Mouse (Mus musculus) olfactory bulb, adult 2 months (tissue): ENCODE results near the gene Crebbp.

Experiments
- CTCF ChIP-seq: fragments of 200-500 bp; IDR thresholded peaks from 2 replicates; pipeline ENCODE4 v1.5.1; 2012; ENCODE audit warnings: low read depth, mild to moderate bottlenecking, low read length, moderate library complexity; ENCODE audit not compliant: insufficient read depth
- POLR2A ChIP-seq: fragments of 200-500 bp; IDR thresholded peaks from 2 replicates; pipeline ENCODE4 v1.6.1; 2012; ENCODE audit warnings: mild to moderate bottlenecking, low read depth, low read length, moderate library complexity; ENCODE audit not compliant: insufficient read depth

DNA sequence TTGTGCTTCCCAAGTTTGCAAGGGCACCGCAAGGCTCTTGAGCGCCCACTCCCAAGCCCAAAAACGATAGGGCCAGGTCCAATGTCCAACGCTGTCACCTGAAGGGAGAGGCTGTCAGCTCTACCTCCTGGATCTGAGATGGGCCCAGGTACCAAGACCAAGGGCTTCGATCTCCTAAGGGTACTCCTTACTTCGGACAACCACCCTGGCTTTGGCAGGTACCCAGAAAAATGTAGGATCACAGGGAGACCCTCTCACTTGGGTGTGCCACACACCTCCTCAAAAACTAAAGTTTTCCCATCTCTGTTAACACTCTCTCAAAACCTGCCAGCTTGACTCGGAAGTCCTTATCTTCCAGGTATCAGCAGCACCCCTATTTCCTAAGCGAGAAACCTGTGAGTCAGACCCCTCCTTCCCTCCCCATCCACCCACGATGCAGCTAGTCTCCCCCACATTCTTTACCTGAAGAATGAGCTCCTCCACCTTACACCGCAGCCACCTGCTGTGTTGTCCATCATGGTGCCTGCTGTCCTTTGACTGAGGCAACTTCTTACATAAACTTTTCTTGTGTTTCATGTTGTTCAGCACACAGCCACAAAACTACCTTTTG is 939 bp upstream of the Crebbp start:
- no peak for TF ChIP-seq POLR2A
- TF ChIP-seq CTCF = no peak
